24 mouse cellular contexts compared by ENCODE assay signal in genomic region chr12:92280470-92280869, GRCm38 (mm10).
A peak's percentile ranks its signal among the peaks of the same experiment; 100 is the strongest.
DNase-seq lines count a peak whose midpoint lies in the region; ATAC-seq and TF ChIP-seq lines count a peak whose summit lies in the region.
"Had no signal": no experiment of that assay in that cellular context is flagged by ENCODE, and none has a peak within 500 bp of the region (broad histone marks: within the 10 kb centered on the region; RNA-seq: fewer than 3 reads in every experiment).

No protein-coding gene starts in this region.

- ATAC-seq in forebrain, embryonic 14.5 days: no peak
- no peak for ATAC-seq in forebrain, embryonic 12.5 days (ENCODE audit: low FRiP score)
- peak; percentile 59 for ATAC-seq in forebrain, embryonic 16.5 days
- ATAC-seq in kidney, embryonic 16.5 days (ENCODE audit: low FRiP score, low TSS enrichment): no peak
- ATAC-seq: activated CD4-positive, CD25-positive, alpha-beta regulatory T cell, adult 4 months; CD4-positive, CD25-positive, alpha-beta regulatory T cell, adult 4 months; Patski had no signal

- no peak overlapping the region for H3K4me3 ChIP-seq in forebrain, embryonic 14.5 days (ENCODE audit: low read depth, low read length)
- H3K4me3 ChIP-seq in forebrain, embryonic 12.5 days (replicated peaks): no peak overlapping the region
- H3K4me3 ChIP-seq in forebrain, embryonic 16.5 days (replicated peaks; ENCODE audit: low read length): no peak overlapping the region
- H3K4me3 ChIP-seq in kidney, embryonic 16.5 days (ENCODE audit: low read length): no peak overlapping the region
- H3K4me3 ChIP-seq: embryonic facial prominence, embryonic 13.5 days; embryonic facial prominence, embryonic 15.5 days; erythroblast, embryonic 14.5 days had no signal

- H3K36me3 ChIP-seq in forebrain, embryonic 14.5 days (ENCODE audit: control insufficient read depth, insufficient read depth, low read length): no peaks in the 10 kb centered on the region
- no peaks in the 10 kb centered on the region for H3K36me3 ChIP-seq in forebrain, embryonic 12.5 days (replicated peaks)
- H3K36me3 ChIP-seq in forebrain, embryonic 16.5 days (ENCODE audit: control insufficient read depth, insufficient read depth): no peaks in the 10 kb centered on the region
- H3K36me3 ChIP-seq in kidney, embryonic 16.5 days (ENCODE audit: insufficient read depth, low read length): no peaks in the 10 kb centered on the region
- H3K36me3 ChIP-seq: embryonic facial prominence, embryonic 13.5 days; embryonic facial prominence, embryonic 15.5 days; G1E had no signal

- no peak overlapping the region for H3K9ac ChIP-seq in forebrain, embryonic 14.5 days (ENCODE audit: low read length)
- no peak overlapping the region for H3K9ac ChIP-seq in forebrain, embryonic 12.5 days
- H3K9ac ChIP-seq in forebrain, embryonic 16.5 days (replicated peaks; ENCODE audit: low read depth, low read length): no peak overlapping the region
- H3K9ac ChIP-seq in kidney, embryonic 16.5 days (replicated peaks; ENCODE audit: low read length): no peak overlapping the region
- H3K9ac ChIP-seq: embryonic facial prominence, embryonic 13.5 days; embryonic facial prominence, embryonic 15.5 days had no signal

- no peak overlapping the region for H3K27ac ChIP-seq in forebrain, embryonic 14.5 days (ENCODE audit: low read depth, low read length)
- H3K27ac ChIP-seq in forebrain, embryonic 12.5 days: no peak overlapping the region
- H3K27ac ChIP-seq in forebrain, embryonic 16.5 days (ENCODE audit: low read length): no peak overlapping the region
- no peak overlapping the region for H3K27ac ChIP-seq in kidney, embryonic 16.5 days (ENCODE audit: low read length)
- H3K27ac ChIP-seq: embryonic facial prominence, embryonic 13.5 days; embryonic facial prominence, embryonic 15.5 days had no signal

- H3K4me1 ChIP-seq in forebrain, embryonic 14.5 days (ENCODE audit: control insufficient read depth, insufficient read depth, low read length): no peaks in the 10 kb centered on the region
- H3K4me1 ChIP-seq in forebrain, embryonic 12.5 days: no peaks in the 10 kb centered on the region
- H3K4me1 ChIP-seq in forebrain, embryonic 16.5 days (replicated peaks; ENCODE audit: control insufficient read depth, insufficient read depth, low read length): no peaks in the 10 kb centered on the region
- no peaks in the 10 kb centered on the region for H3K4me1 ChIP-seq in kidney, embryonic 16.5 days (ENCODE audit: insufficient read depth, low read length)
- H3K4me1 ChIP-seq: embryonic facial prominence, embryonic 13.5 days; embryonic facial prominence, embryonic 15.5 days had no signal

- TF ChIP-seq CTCF in brain, embryonic 14.5 days (IDR thresholded peaks at IDR 0.05; ENCODE audit: borderline replicate concordance, extremely low read depth, insufficient read depth, insufficient read length): no peak

- H3K9me3 ChIP-seq in forebrain, embryonic 14.5 days (replicated peaks; ENCODE audit: control insufficient read depth, low read length): no peaks in the 10 kb centered on the region
- no peaks in the 10 kb centered on the region for H3K9me3 ChIP-seq in forebrain, embryonic 12.5 days
- H3K9me3 ChIP-seq in forebrain, embryonic 16.5 days (ENCODE audit: control insufficient read depth, low read length): no peaks in the 10 kb centered on the region
- no peaks in the 10 kb centered on the region for H3K9me3 ChIP-seq in kidney, embryonic 16.5 days (ENCODE audit: low read length)
- H3K9me3 ChIP-seq: embryonic facial prominence, embryonic 13.5 days; embryonic facial prominence, embryonic 15.5 days; G1E had no signal

- 21% methylated on average over 1 of the region's 1 CpGs for WGBS in forebrain, embryonic 14.5 days
- 41% methylated on average over 1 of the region's 1 CpGs for WGBS in forebrain, embryonic 12.5 days
- WGBS in forebrain, embryonic 16.5 days: 35% methylated on average over 1 of the region's 1 CpGs
- WGBS in kidney, embryonic 16.5 days: 71% methylated on average over 1 of the region's 1 CpGs

- no peaks in the 10 kb centered on the region for H3K27me3 ChIP-seq in forebrain, embryonic 14.5 days (replicated peaks; ENCODE audit: control insufficient read depth, insufficient read depth, low read length)
- H3K27me3 ChIP-seq in forebrain, embryonic 12.5 days: no peaks in the 10 kb centered on the region
- no peaks in the 10 kb centered on the region for H3K27me3 ChIP-seq in forebrain, embryonic 16.5 days (replicated peaks; ENCODE audit: control insufficient read depth, insufficient read depth, low read length)
- no peaks in the 10 kb centered on the region for H3K27me3 ChIP-seq in kidney, embryonic 16.5 days (ENCODE audit: insufficient read depth, low read length)
- H3K27me3 ChIP-seq: CH12.LX; embryonic facial prominence, embryonic 13.5 days; embryonic facial prominence, embryonic 15.5 days; Patski had no signal

- DNase-seq in forebrain, embryonic 14.5 days (ENCODE audit: low spot score): peak; percentile 25
- peak; percentile 56 for DNase-seq in brain, embryonic 14.5 days (ENCODE audit: low read depth)
- no peak for DNase-seq in B cell, adult 2 months
- DNase-seq: adrenal gland, adult 8-10 months; adrenal gland, postnatal 14 days; adrenal gland, postnatal 36 days; cerebellum, adult 11 months; cerebellum, adult 18-20 months; cerebellum, adult 8-10 months; cerebellum, adult 9-11 months; cerebellum, postnatal 14 days; cerebellum, postnatal 36 days; embryo, embryonic 11 days had no signal

- no peak for TF ChIP-seq POLR2A in brain, embryonic 14.5 days (IDR thresholded peaks at IDR 0.05; ENCODE audit: borderline replicate concordance, extremely low read depth, insufficient read depth, insufficient read length, poor library complexity, severe bottlenecking)

- H3K4me2 ChIP-seq in forebrain, embryonic 14.5 days (ENCODE audit: low read length): no peak overlapping the region
- no peak overlapping the region for H3K4me2 ChIP-seq in forebrain, embryonic 12.5 days
- H3K4me2 ChIP-seq in forebrain, embryonic 16.5 days (ENCODE audit: low read length): no peak overlapping the region
- H3K4me2 ChIP-seq in kidney, embryonic 16.5 days (replicated peaks; ENCODE audit: low read depth, low read length): no peak overlapping the region
- H3K4me2 ChIP-seq: embryonic facial prominence, embryonic 13.5 days; embryonic facial prominence, embryonic 15.5 days had no signal

Comparison
In these comparisons a context has a peak if more than half of its experiments do, and no peak if none do; other contexts are left out.
1. DNase-seq: peak in forebrain, embryonic 14.5 days (single experiment) and brain, embryonic 14.5 days (single experiment); none in B cell, adult 2 months (0 of 2).